Mouse (Mus musculus): ENCODE measurements around the gene Cwc25. TPM values are rescaled to one million over a fixed set of nuclear protein-coding genes. Genes with fewer than 3 reads are reported as not detected.
"Not testable (repeated sequence)": the region's sequence is repeated elsewhere in the genome, so short reads cannot be mapped to it uniquely, and the experiment has no call there.

Cwc25 gene
- total RNA-seq, 1 experiment from 2014 or later = 23.3 TPM

- no peak for ATAC-seq (replicated peaks in 1 of 2; ENCODE audit: insufficient read depth in 1 of 2, low FRiP score in 2 of 2, low TSS enrichment in 1 of 2, low read depth in 1 of 2, poor library complexity in 2 of 2, severe bottlenecking in 2 of 2)
Measured at GRCm38 (mm10) chr11:97803847-97804246, 37.5 kb upstream of the Cwc25 start.

GRCm38 (mm10) chr11:97802495-97802894 lies 36.1 kb upstream of the Cwc25 start:
- ATAC-seq (replicated peaks in 1 of 2; ENCODE audit: insufficient read depth in 1 of 2, low FRiP score in 2 of 2, low TSS enrichment in 1 of 2, low read depth in 1 of 2, poor library complexity in 2 of 2, severe bottlenecking in 2 of 2) = no peak

GRCm38 (mm10) chr11:97802194-97802470 lies 35.8 kb upstream of the Cwc25 start:
- no peak for ATAC-seq (replicated peaks in 1 of 2; ENCODE audit: insufficient read depth in 1 of 2, low FRiP score in 2 of 2, low TSS enrichment in 1 of 2, low read depth in 1 of 2, poor library complexity in 2 of 2, severe bottlenecking in 2 of 2)

GRCm38 (mm10) chr11:97801409-97802193 lies 35.2 kb upstream of the Cwc25 start:
- ATAC-seq (replicated peaks in 1 of 2; ENCODE audit: insufficient read depth in 1 of 2, low FRiP score in 2 of 2, low TSS enrichment in 1 of 2, low read depth in 1 of 2, poor library complexity in 2 of 2, severe bottlenecking in 2 of 2) = no peak

- ATAC-seq (replicated peaks in 1 of 2; ENCODE audit: insufficient read depth in 1 of 2, low FRiP score in 2 of 2, low TSS enrichment in 1 of 2, low read depth in 1 of 2, poor library complexity in 2 of 2, severe bottlenecking in 2 of 2) = no peak
Measured at GRCm38 (mm10) chr11:97800691-97801408, 34.5 kb upstream of the Cwc25 start.

GRCm38 (mm10) chr11:97799994-97800690 lies 33.8 kb upstream of the Cwc25 start:
- ATAC-seq (replicated peaks in 1 of 2; ENCODE audit: insufficient read depth in 1 of 2, low FRiP score in 2 of 2, low TSS enrichment in 1 of 2, low read depth in 1 of 2, poor library complexity in 2 of 2, severe bottlenecking in 2 of 2) = peak; percentile 59

GRCm38 (mm10) chr11:97799146-97799993 lies 33.0 kb upstream of the Cwc25 start:
- peak; percentile 61 to 66 for ATAC-seq (replicated peaks in 1 of 2; ENCODE audit: insufficient read depth in 1 of 2, low FRiP score in 2 of 2, low TSS enrichment in 1 of 2, low read depth in 1 of 2, poor library complexity in 2 of 2, severe bottlenecking in 2 of 2)

GRCm38 (mm10) chr11:97798782-97799145 lies 32.4 kb upstream of the Cwc25 start, which contains the start of gene Lasp1:
Gene Lasp1 (plus strand): TSS chr11:97799000.
- peak in 1 of 2 experiments; percentile 51; a peak in 2 of 4 replicates for ATAC-seq (replicated peaks in 1 of 2; ENCODE audit: insufficient read depth in 1 of 2, low FRiP score in 2 of 2, low TSS enrichment in 1 of 2, low read depth in 1 of 2, poor library complexity in 2 of 2, severe bottlenecking in 2 of 2)

GRCm38 (mm10) chr11:97798083-97798435 lies 31.7 kb upstream of the Cwc25 start:
- no peak for ATAC-seq (replicated peaks in 1 of 2; ENCODE audit: insufficient read depth in 1 of 2, low FRiP score in 2 of 2, low TSS enrichment in 1 of 2, low read depth in 1 of 2, poor library complexity in 2 of 2, severe bottlenecking in 2 of 2)

- ATAC-seq (replicated peaks in 1 of 2; ENCODE audit: insufficient read depth in 1 of 2, low FRiP score in 2 of 2, low TSS enrichment in 1 of 2, low read depth in 1 of 2, poor library complexity in 2 of 2, severe bottlenecking in 2 of 2) = no peak
Measured at GRCm38 (mm10) chr11:97797369-97798082, 31.2 kb upstream of the Cwc25 start.

GRCm38 (mm10) chr11:97796910-97797309 lies 30.6 kb upstream of the Cwc25 start:
- ATAC-seq (replicated peaks in 1 of 2; ENCODE audit: insufficient read depth in 1 of 2, low FRiP score in 2 of 2, low TSS enrichment in 1 of 2, low read depth in 1 of 2, poor library complexity in 2 of 2, severe bottlenecking in 2 of 2) = no peak

GRCm38 (mm10) chr11:97793165-97793564 lies 26.8 kb upstream of the Cwc25 start:
- ATAC-seq (replicated peaks in 1 of 2; ENCODE audit: insufficient read depth in 1 of 2, low FRiP score in 2 of 2, low TSS enrichment in 1 of 2, low read depth in 1 of 2, poor library complexity in 2 of 2, severe bottlenecking in 2 of 2) = peak in 1 of 2 experiments; percentile 49; a peak in 1 of 4 replicates

- not testable (repeated sequence) for ATAC-seq (replicated peaks in 1 of 2; ENCODE audit: insufficient read depth in 1 of 2, low FRiP score in 2 of 2, low TSS enrichment in 1 of 2, low read depth in 1 of 2, poor library complexity in 2 of 2, severe bottlenecking in 2 of 2)
Measured at GRCm38 (mm10) chr11:97790778-97791438, 24.6 kb upstream of the Cwc25 start.

- ATAC-seq (replicated peaks in 1 of 2; ENCODE audit: insufficient read depth in 1 of 2, low FRiP score in 2 of 2, low TSS enrichment in 1 of 2, low read depth in 1 of 2, poor library complexity in 2 of 2, severe bottlenecking in 2 of 2) = no peak
Measured at GRCm38 (mm10) chr11:97789727-97790126, 23.4 kb upstream of the Cwc25 start.

- no peak for ATAC-seq (replicated peaks in 1 of 2; ENCODE audit: insufficient read depth in 1 of 2, low FRiP score in 2 of 2, low TSS enrichment in 1 of 2, low read depth in 1 of 2, poor library complexity in 2 of 2, severe bottlenecking in 2 of 2)
Measured at GRCm38 (mm10) chr11:97787961-97788360, 21.6 kb upstream of the Cwc25 start.

- ATAC-seq (replicated peaks in 1 of 2; ENCODE audit: insufficient read depth in 1 of 2, low FRiP score in 2 of 2, low TSS enrichment in 1 of 2, low read depth in 1 of 2, poor library complexity in 2 of 2, severe bottlenecking in 2 of 2) = peak; percentile 8 to 21; a peak in 2 of 4 replicates
Measured at GRCm38 (mm10) chr11:97782564-97782895, 16.2 kb upstream of the Cwc25 start.

All from hematopoietic stem cell, adult 5-6 weeks (primary cell).